Mouse (Mus musculus): Measurements from ENCODE around the gene Olfr596. TPM values are rescaled to one million over a fixed set of nuclear protein-coding genes. Genes with fewer than 3 reads are reported as not detected.
"Not testable (repeated sequence)": the region's sequence is repeated elsewhere in the genome, so short reads cannot be mapped to it uniquely, and the experiment has no call there.

Olfr596 gene
- total RNA-seq (2021), result not detected
- long read RNA-seq, experiment 1, result 0 reads
- long read RNA-seq, experiment 2, result 0 reads

GRCm38 (mm10) chr7:103305348-103305747 is at the start of gene Olfr596:
Gene Olfr596, plus strand, starts transcription at chr7:103305648.
- not testable (repeated sequence) for DNase-seq (ENCODE audit: low spot score in 2 of 2)

DNA sequence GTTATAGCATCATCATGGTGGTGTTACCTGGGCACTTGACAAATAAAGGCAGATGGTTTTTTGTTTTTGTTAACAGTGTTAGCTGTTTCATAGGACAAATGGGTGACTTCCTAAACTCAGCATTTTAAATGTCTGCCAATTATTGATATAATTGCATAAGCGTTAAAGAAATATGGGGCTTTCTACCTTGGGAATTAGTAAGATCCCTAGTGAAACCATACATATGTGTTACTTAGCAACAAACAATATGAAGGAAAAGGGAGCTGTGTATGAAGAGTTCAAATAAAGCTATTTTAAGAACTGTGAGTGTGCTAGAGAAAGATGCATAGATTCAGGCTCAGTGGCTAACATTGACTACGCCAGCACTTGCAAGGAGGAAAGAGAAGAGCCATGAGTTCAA is 10.6 kb downstream of the Olfr596 start, which contains the start of gene Olfr597:
Olfr597 (plus strand) TSS at position 301 of the 400 bp plus-strand sequence.
- not testable (repeated sequence) for DNase-seq (ENCODE audit: low spot score in 2 of 2)

- no peak for DNase-seq (ENCODE audit: low spot score in 2 of 2)
Measured at GRCm38 (mm10) chr7:103323268-103323667, 17.8 kb downstream of the Olfr596 start, which contains the start of gene Olfr598. Gene Olfr598, plus strand, starts transcription at chr7:103323568.

GRCm38 (mm10) chr7:103335617-103336016 is 30.2 kb downstream of the Olfr596 start, which contains the start of gene Olfr599:
Gene Olfr599, plus strand, starts transcription at chr7:103335917.
- DNase-seq (ENCODE audit: low spot score in 2 of 2), result no peak

GRCm38 (mm10) chr7:103349569-103349968 is 44.1 kb downstream of the Olfr596 start, which contains the start of gene Olfr600:
Gene Olfr600, minus strand, starts transcription at chr7:103349669.
- DNase-seq (ENCODE audit: low spot score in 2 of 2), result no peak

Small RNA genes within 50 kb of the gene (microRNA-seq; reads per million reads assigned to microRNA genes)
- gene Gm23550 (ENCODE audit: borderline number of aligned reads in 2 of 2) (0 reads per million in 2 experiments), gene Gm25171 (ENCODE audit: borderline number of aligned reads in 2 of 2) (0 reads per million in 2 experiments)

Other genes with a start within 250 kb of the Olfr596 start
- gene Olfr584, start 223.8 kb upstream of the Olfr596 start, total RNA-seq (2021), result not detected
- not detected for gene Olfr585, start 207.9 kb upstream of the Olfr596 start, total RNA-seq (2021)
- not detected for gene Olfr586, start 180.0 kb upstream of the Olfr596 start, total RNA-seq (2021)
- gene Olfr588-ps1, start 164.8 kb upstream of the Olfr596 start, total RNA-seq (2021), result not detected
- not detected for gene Olfr589, start 149.3 kb upstream of the Olfr596 start, total RNA-seq (2021)
- gene Olfr591, start 127.3 kb upstream of the Olfr596 start, total RNA-seq (2021), result not detected
- not detected for gene Olfr592, start 120.8 kb upstream of the Olfr596 start, total RNA-seq (2021)
- gene Olfr593, start 93.8 kb upstream of the Olfr596 start, total RNA-seq (2021), result not detected
- gene Olfr594, start 88.7 kb upstream of the Olfr596 start, total RNA-seq (2021), result not detected
- gene Usp17ld, start 53.1 kb upstream of the Olfr596 start, total RNA-seq (2021), result not detected
- not detected for gene Olfr597, start 10.7 kb downstream of the Olfr596 start, total RNA-seq (2021)
- gene Olfr598, start 17.9 kb downstream of the Olfr596 start, total RNA-seq (2021), result not detected
- not detected for gene Olfr599, start 30.3 kb downstream of the Olfr596 start, total RNA-seq (2021)
- gene Olfr600, start 44.0 kb downstream of the Olfr596 start, total RNA-seq (2021), result not detected
- gene Olfr601, start 57.0 kb downstream of the Olfr596 start, total RNA-seq (2021), result not detected
- not detected for gene Olfr603, start 80.5 kb downstream of the Olfr596 start, total RNA-seq (2021)
- not detected for gene Usp17lc, start 109.4 kb downstream of the Olfr596 start, total RNA-seq (2021)
- not detected for gene Olfr605, start 139.8 kb downstream of the Olfr596 start, total RNA-seq (2021)
- not detected for gene Olfr606, start 143.4 kb downstream of the Olfr596 start, total RNA-seq (2021)
- not detected for gene Olfr607, start 158.5 kb downstream of the Olfr596 start, total RNA-seq (2021)
- not detected for gene Olfr608, start 164.2 kb downstream of the Olfr596 start, total RNA-seq (2021)
- gene Olfr609, start 192.4 kb downstream of the Olfr596 start, total RNA-seq (2021), result not detected
- not detected for gene Olfr610, start 206.5 kb downstream of the Olfr596 start, total RNA-seq (2021)
- gene Olfr611, start 215.2 kb downstream of the Olfr596 start, total RNA-seq (2021), result not detected
- not detected for gene Olfr612, start 237.1 kb downstream of the Olfr596 start, total RNA-seq (2021)
- not detected for gene Olfr613, start 242.4 kb downstream of the Olfr596 start, total RNA-seq (2021)

Data from adrenal gland, adult 18-20 months (tissue).